Mouse (Mus musculus) stomach, postnatal 0 days (tissue): ENCODE measurements around the gene Dyrk3. TPM values are rescaled to one million over a fixed set of nuclear protein-coding genes. Genes with fewer than 3 reads are reported as not detected.

Source experiments
- ATAC-seq: fragments of 200-750 bp; cut with Nextera tagmentation; 2 replicates; pipeline ENCODE4 v1.8.0; 2017; ENCODE audit not compliant: low FRiP score, low TSS enrichment
- DNase-seq: peaks from one replicate; pipeline ENCODE4 v3.0.0-alpha.2; 2016; ENCODE audit warnings: low spot score
- H3K27ac ChIP-seq: fragments of 300-500 bp; sonication (generic); replicated peaks from 2 replicates; pipeline ENCODE4 v1.5.1; 2014; ENCODE audit warnings: mild to moderate bottlenecking, control low read depth
- H3K27me3 ChIP-seq: fragments of 300-500 bp; sonication (generic); 2 replicates; pipeline ENCODE4 v1.6.1; 2014; ENCODE audit warnings: low read length; ENCODE audit not compliant: control insufficient read depth, insufficient read depth
- H3K36me3 ChIP-seq: fragments of 300-500 bp; sonication (generic); 2 replicates; pipeline ENCODE4 v1.6.1; 2014; ENCODE audit warnings: low read length, mixed read lengths; ENCODE audit not compliant: control insufficient read depth, insufficient read depth
- H3K4me1 ChIP-seq: fragments of 300-500 bp; sonication (generic); replicated peaks from 2 replicates; pipeline ENCODE4 v1.6.1; 2014; ENCODE audit warnings: antibody characterized with exemption; ENCODE audit not compliant: control insufficient read depth, insufficient read depth
- H3K4me2 ChIP-seq: fragments of 300-500 bp; sonication (generic); replicated peaks from 2 replicates; pipeline ENCODE4 v1.6.1; 2014; ENCODE audit warnings: low read depth, mild to moderate bottlenecking, control low read depth, moderate library complexity
- H3K4me3 ChIP-seq: fragments of 300-500 bp; sonication (generic); 2 replicates; pipeline ENCODE4 v1.5.1; 2014; ENCODE audit warnings: low read depth, low read length, control low read depth
- H3K9ac ChIP-seq: fragments of 300-500 bp; sonication (generic); 2 replicates; pipeline ENCODE4 v1.6.1; 2014; ENCODE audit warnings: mild to moderate bottlenecking, low read length, control low read depth, mixed read lengths
- H3K9me3 ChIP-seq: fragments of 300-500 bp; sonication (generic); 2 replicates; pipeline ENCODE4 v1.6.1; 2016; ENCODE audit warnings: low read length; ENCODE audit not compliant: control insufficient read depth
- CTCF ChIP-seq: IDR thresholded peaks from 2 replicates; pipeline ENCODE4 v1.5.1; 2016; ENCODE audit warnings: antibody characterized with exemption, low read depth, mild to moderate bottlenecking, moderate library complexity
- EP300 ChIP-seq: optimal IDR thresholded peaks from 2 replicates; pipeline ENCODE3; 2016; ENCODE audit warnings: antibody characterized with exemption
- WGBS: fragments of 180-500 bp; shearing (Covaris S2); extraction: QIAGEN DNeasy Blood & Tissue Kit; methylation state at CpG from one replicate; pipeline ENCODE4 v1.1.7; 2014; 5-methylcytosine and 5-hydroxymethylcytosine counted together
- polyA plus RNA-seq: library from polyadenylated mRNA; unstranded; fragments of >200 nt; fragmentation: Nextera tagmentation; extraction: Ambion mirVana; gene quantifications from 2 replicates; pipeline ENCODE4 v1.2.1, GENCODE M21; 2015

The Dyrk3 gene
- polyA plus RNA-seq, 1 experiment from 2014 or later, result 1.4 TPM

GRCm38 (mm10) chr1:131096803-131097699 lies 41.1 kb downstream of the Dyrk3 start:
- Histone ChIP-seq H3K9me3 (no peaks in the 10 kb centered on the region), H3K4me1 (peaks cover 15% of the 10 kb centered on the region), H3K4me2 (peak overlapping the region; percentile 84), H3K9ac (peak overlapping the region; percentile 94), H3K36me3 (no peaks in the 10 kb centered on the region), H3K4me3 (peak overlapping the region; percentile 93), H3K27me3 (no peaks in the 10 kb centered on the region), H3K27ac (peak overlapping the region; percentile 98)
- DNase-seq, result peak; percentile 78
- peak; percentile 79 for ATAC-seq
- WGBS, result under 1% methylated on average over 98 of the region's 98 CpGs
- TF ChIP-seq EP300 (no peak), CTCF (0 out of 2 replicates have a peak, but pooled peaks have one; percentile 19)

DNA sequence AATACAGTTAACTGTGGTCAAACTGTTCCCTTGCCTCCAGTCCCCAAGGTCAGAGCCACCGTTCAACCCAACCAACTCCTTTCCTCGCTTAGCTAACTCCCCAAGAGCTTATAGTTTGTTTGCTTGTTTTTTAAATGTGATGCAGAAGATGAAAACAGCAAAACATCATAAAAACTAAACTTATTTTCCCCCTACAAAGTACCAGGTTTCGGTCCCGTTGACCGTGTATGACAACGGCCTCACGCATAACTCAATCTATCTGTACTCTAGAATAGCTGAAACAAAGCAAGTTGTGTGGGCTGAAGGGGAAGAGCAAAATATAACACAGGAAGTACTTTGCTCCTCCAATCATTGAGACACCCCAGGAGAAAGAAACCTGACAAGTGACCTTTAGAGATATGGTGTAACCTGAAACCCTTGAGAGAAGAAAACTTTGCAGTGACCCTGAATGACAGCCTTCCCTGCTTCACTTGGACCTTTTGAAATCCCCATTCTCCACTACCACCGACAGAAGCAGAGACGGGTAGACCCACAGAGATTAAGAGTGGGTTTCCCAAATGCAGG lies 41.9 kb downstream of the Dyrk3 start:
- peak overlapping the region; percentile 98 for H3K27ac ChIP-seq
- no peak for TF ChIP-seq CTCF
- TF ChIP-seq EP300, result no peak
- H3K9ac ChIP-seq, result peak overlapping the region; percentile 94
- 7% methylated on average over 9 of the region's 9 CpGs for WGBS
- no peaks in the 10 kb centered on the region for H3K36me3 ChIP-seq
- DNase-seq (no peak), ATAC-seq (no peak)
- peaks cover 16% of the 10 kb centered on the region for H3K4me1 ChIP-seq
- H3K4me2 ChIP-seq, result peak overlapping the region; percentile 84
- H3K27me3 ChIP-seq, result no peaks in the 10 kb centered on the region
- no peaks in the 10 kb centered on the region for H3K9me3 ChIP-seq
- H3K4me3 ChIP-seq, result peak overlapping the region; percentile 93

DNA sequence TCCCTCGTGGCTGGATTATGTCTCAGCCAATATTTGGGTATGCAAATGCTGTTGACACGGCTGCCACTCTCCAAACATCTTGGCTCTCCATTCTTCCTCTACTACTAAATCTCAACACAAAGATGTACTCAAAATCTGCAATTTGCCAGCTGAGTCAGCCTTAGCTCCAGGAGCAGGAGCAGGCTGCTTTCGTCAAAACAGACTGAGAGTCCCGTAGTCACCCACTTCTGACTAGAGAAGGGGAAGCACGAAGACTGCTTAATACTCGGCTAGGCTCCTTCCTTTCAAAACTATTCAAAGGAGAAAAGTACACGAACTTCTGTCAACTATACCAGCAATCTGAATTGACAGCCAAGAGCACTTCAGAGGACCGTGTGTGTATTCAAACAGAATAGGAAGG lies 42.6 kb downstream of the Dyrk3 start:
- H3K4me2 ChIP-seq, result peak overlapping the region; percentile 84
- peaks cover 22% of the 10 kb centered on the region for H3K4me1 ChIP-seq
- no peaks in the 10 kb centered on the region for H3K9me3 ChIP-seq
- ATAC-seq (no peak), DNase-seq (no peak)
- TF ChIP-seq CTCF (no peak), EP300 (no peak)
- H3K36me3 ChIP-seq, result no peaks in the 10 kb centered on the region
- peak overlapping the region; percentile 36 for H3K27ac ChIP-seq
- WGBS, result 6% methylated on average over 8 of the region's 8 CpGs
- no peaks in the 10 kb centered on the region for H3K27me3 ChIP-seq
- no peak overlapping the region for H3K9ac ChIP-seq
- peak overlapping the region; percentile 93 for H3K4me3 ChIP-seq

GRCm38 (mm10) chr1:131093889-131094288 lies 44.3 kb downstream of the Dyrk3 start:
- DNase-seq, result no peak
- WGBS, result 53% methylated on average over 8 of the region's 8 CpGs

GRCm38 (mm10) chr1:131092846-131093245 lies 45.3 kb downstream of the Dyrk3 start:
- DNase-seq (no peak), ATAC-seq (no peak)
- 91% methylated on average over 3 of the region's 3 CpGs for WGBS
- H3K4me3 ChIP-seq, result no peak overlapping the region
- H3K36me3 ChIP-seq, result no peaks in the 10 kb centered on the region
- no peaks in the 10 kb centered on the region for H3K9me3 ChIP-seq
- H3K27me3 ChIP-seq, result no peaks in the 10 kb centered on the region
- H3K27ac ChIP-seq, result no peak overlapping the region
- TF ChIP-seq EP300, result no peak
- no peak for TF ChIP-seq CTCF
- H3K9ac ChIP-seq, result no peak overlapping the region
- H3K4me1 ChIP-seq, result peaks cover 30% of the 10 kb centered on the region
- no peak overlapping the region for H3K4me2 ChIP-seq

More at GRCm38 (mm10) chr1:131093889-131094288, 44.3 kb downstream of the Dyrk3 start:
- Histone ChIP-seq H3K27ac (no peak overlapping the region), H3K9ac (no peak overlapping the region), H3K9me3 (no peaks in the 10 kb centered on the region), H3K4me2 (no peak overlapping the region; the same call in 1 of the 2 replicates), H3K36me3 (no peaks in the 10 kb centered on the region), H3K27me3 (no peaks in the 10 kb centered on the region), H3K4me3 (no peak overlapping the region), H3K4me1 (peaks cover 30% of the 10 kb centered on the region)
- ATAC-seq, result no peak
- no peak for TF ChIP-seq EP300
- TF ChIP-seq CTCF, result no peak

DNA sequence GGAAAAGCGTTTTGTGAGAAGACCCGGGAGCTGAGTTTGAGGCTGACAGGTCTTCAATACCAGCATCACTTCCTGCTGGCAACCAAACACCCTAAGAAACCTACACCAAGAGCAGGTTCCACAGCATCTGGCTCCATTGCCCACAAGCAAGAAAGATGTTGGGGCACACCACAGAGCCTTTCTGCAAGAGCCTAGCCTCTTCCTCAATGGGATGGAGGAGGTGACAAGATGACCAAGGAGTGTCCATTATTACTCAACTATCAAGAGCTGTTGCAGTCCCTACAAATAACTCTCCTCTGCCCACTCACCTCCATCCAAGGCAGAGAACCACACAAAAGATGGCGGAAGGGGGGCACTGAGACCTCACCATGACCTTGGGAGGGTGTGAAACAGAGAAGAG lies 46.0 kb downstream of the Dyrk3 start:
- TF ChIP-seq CTCF, result no peak
- TF ChIP-seq EP300, result no peak
- no peak overlapping the region for H3K9ac ChIP-seq
- WGBS, result 85% methylated on average over 3 of the region's 3 CpGs
- H3K4me3 ChIP-seq, result no peak overlapping the region
- no peak for ATAC-seq
- H3K27ac ChIP-seq, result no peak overlapping the region
- peaks cover 30% of the 10 kb centered on the region for H3K4me1 ChIP-seq
- no peaks in the 10 kb centered on the region for H3K27me3 ChIP-seq
- no peaks in the 10 kb centered on the region for H3K36me3 ChIP-seq
- no peak for DNase-seq
- no peaks in the 10 kb centered on the region for H3K9me3 ChIP-seq
- no peak overlapping the region for H3K4me2 ChIP-seq
